Mouse (Mus musculus) stomach, embryonic 16.5 days (tissue): ENCODE measurements around the gene Kansl3. TPM values are rescaled to one million over a fixed set of nuclear protein-coding genes. Genes with fewer than 3 reads are reported as not detected.

ENCODE experiments used
- microRNA-seq: library from miRNA; unstranded; fragments of <30 nt; microRNA quantifications from one replicate; pipeline ENCODE4, GENCODE M21; 2016
- polyA plus RNA-seq: library from polyadenylated mRNA; unstranded; fragments of >200 nt; fragmentation: Nextera tagmentation; extraction: Ambion mirVana; gene quantifications from 2 replicates; pipeline ENCODE4 v1.2.1, GENCODE M21; 2015

Kansl3 gene
- polyA plus RNA-seq, 1 experiment from 2014 or later, result 41.1 TPM

Small RNA genes within 50 kb of the gene (microRNA-seq; reads per million reads assigned to microRNA genes)
- gene Mir6898, result 0.50 reads per million

Other genes with a start within 250 kb of the Kansl3 start
- 55.0 and 59.0 TPM in 2 replicates for gene Uggt1, start 124.5 kb downstream of the Kansl3 start, polyA plus RNA-seq
- 19.6 and 21.4 TPM in 2 replicates for gene Neurl3, start 94.5 kb downstream of the Kansl3 start, polyA plus RNA-seq
- 4.8 and 4.9 TPM in 2 replicates for gene Arid5a, start 61.4 kb downstream of the Kansl3 start, polyA plus RNA-seq
- 0.74 and 0.96 TPM in 2 replicates for gene Fer1l5, start 3.1 kb upstream of the Kansl3 start, polyA plus RNA-seq
- 37.8 and 39.2 TPM in 2 replicates for gene Lman2l, start 76.1 kb upstream of the Kansl3 start, polyA plus RNA-seq
- 16.7 and 18.5 TPM in 2 replicates for gene Cnnm4, start 102.4 kb upstream of the Kansl3 start, polyA plus RNA-seq
- 2.5 and 3.0 TPM in 2 replicates for gene Cnnm3, start 142.7 kb upstream of the Kansl3 start, polyA plus RNA-seq
- 18.0 and 21.7 TPM in 2 replicates for gene Ankrd23, start 167.7 kb upstream of the Kansl3 start, polyA plus RNA-seq
- gene Gm42417, start 170.2 kb upstream of the Kansl3 start, polyA plus RNA-seq, result 1.9 TPM in 1 of 2 replicates, not detected in the other
- gene Ankrd39, start 178.3 kb upstream of the Kansl3 start, polyA plus RNA-seq, result 26.7 and 30.5 TPM in 2 replicates
- gene Sema4c, start 189.2 kb upstream of the Kansl3 start, polyA plus RNA-seq, result 10.0 and 10.6 TPM in 2 replicates